Comparison of ENCODE assay signal across 8 mouse cellular contexts in genomic region chr5:35104960-35105921, GRCm38 (mm10). TPM values are rescaled to one million over a fixed set of nuclear protein-coding genes. Genes with fewer than 3 reads are reported as not detected.
DNase-seq lines count a peak whose midpoint lies in the region; ATAC-seq lines count a peak whose summit lies in the region.

TSS of gene Lrpap1 (minus strand) at chr5:35105766.

- H3K4me2 ChIP-seq in forebrain, embryonic 14.5 days (ENCODE audit: low read length): peak within 1 kb of the TSS; percentile 57
- H3K4me2 ChIP-seq in neural tube, embryonic 15.5 days: peak within 1 kb of the TSS; percentile 78

- H3K4me1 ChIP-seq in forebrain, embryonic 14.5 days (ENCODE audit: control insufficient read depth, insufficient read depth, low read length): peaks cover 18% of the 10 kb centered on the region
- peaks cover 30% of the 10 kb centered on the region for H3K4me1 ChIP-seq in neural tube, embryonic 15.5 days

- peak; percentile 98 for ATAC-seq in forebrain, embryonic 14.5 days
- ATAC-seq in neural tube, embryonic 15.5 days (ENCODE audit: low FRiP score): peak; percentile 97

- peak within 1 kb of the TSS; percentile 69 for H3K27ac ChIP-seq in forebrain, embryonic 14.5 days (ENCODE audit: low read depth, low read length)
- peak within 1 kb of the TSS; percentile 88 for H3K27ac ChIP-seq in neural tube, embryonic 15.5 days (replicated peaks)

- intact Hi-C loops in heart, postnatal 14 days (cut with DNase I): no loop called here

- no peaks in the 10 kb centered on the region for H3K27me3 ChIP-seq in forebrain, embryonic 14.5 days (replicated peaks; ENCODE audit: control insufficient read depth, insufficient read depth, low read length)
- no peaks in the 10 kb centered on the region for H3K27me3 ChIP-seq in neural tube, embryonic 15.5 days (replicated peaks)

- peak; percentile 91 for DNase-seq in ES-CJ7 (ENCODE audit: low read depth, low spot score)
- DNase-seq in cerebellum, adult 11 months: peak; percentile 87
- DNase-seq in forebrain, embryonic 14.5 days (ENCODE audit: low spot score): peak; percentile 95
- DNase-seq in heart, postnatal 14 days: peak; percentile 89 to 90
- peak; percentile 88 for DNase-seq in layer of hippocampus, adult 11-12 months (ENCODE audit: low spot score)
- DNase-seq in lung, adult 18-20 months: peak; percentile 84 to 86
- DNase-seq in testis, postnatal 14 days (ENCODE audit: low spot score): peak; percentile 88

- peaks cover 24% of the 10 kb centered on the region for H3K36me3 ChIP-seq in forebrain, embryonic 14.5 days (ENCODE audit: control insufficient read depth, insufficient read depth, low read length)
- peaks cover 22% of the 10 kb centered on the region for H3K36me3 ChIP-seq in neural tube, embryonic 15.5 days

- H3K4me3 ChIP-seq in forebrain, embryonic 14.5 days (ENCODE audit: low read depth, low read length): peak within 1 kb of the TSS; percentile 83
- H3K4me3 ChIP-seq in neural tube, embryonic 15.5 days (replicated peaks): peak within 1 kb of the TSS; percentile 87

- no peaks in the 10 kb centered on the region for H3K9me3 ChIP-seq in forebrain, embryonic 14.5 days (replicated peaks; ENCODE audit: control insufficient read depth, low read length)
- no peaks in the 10 kb centered on the region for H3K9me3 ChIP-seq in neural tube, embryonic 15.5 days (replicated peaks)

- peak within 1 kb of the TSS; percentile 75 for H3K9ac ChIP-seq in forebrain, embryonic 14.5 days (ENCODE audit: low read length)
- H3K9ac ChIP-seq in neural tube, embryonic 15.5 days (replicated peaks): peak within 1 kb of the TSS; percentile 90

- WGBS in forebrain, embryonic 14.5 days: under 1% methylated on average over 39 of the region's 39 CpGs
- under 1% methylated on average over 39 of the region's 39 CpGs for WGBS in neural tube, embryonic 15.5 days

RNA-seq across cellular contexts. Expression of gene Lrpap1, which starts in this region (rescaled TPM):
- polyA plus RNA-seq in forebrain, embryonic 14.5 days (2014; fragmentation: Nextera tagmentation; extraction: Ambion mirVana): 162 and 169 TPM in 2 replicates
- total RNA-seq in heart, postnatal 14 days (2021): 10 to 100 TPM; 41.8 to 51.1 TPM
- polyA plus RNA-seq in neural tube, embryonic 15.5 days (2015; fragmentation: Nextera tagmentation; extraction: Ambion mirVana): 150 and 155 TPM in 2 replicates

Comparison
In these comparisons a context has a peak if more than half of its experiments do, and no peak if none do; other contexts are left out.
1. Peak in every context shown above with its lines: DNase-seq, ATAC-seq, H3K4me3 ChIP-seq and H3K27ac ChIP-seq.